Mouse (Mus musculus) cortical plate, adult 2 months (tissue): ENCODE data around the gene Gfi1.

Source experiments
- CTCF ChIP-seq: fragments of 200-500 bp; IDR thresholded peaks from 2 replicates; pipeline ENCODE4 v1.5.1; 2011; ENCODE audit warnings: mild to moderate bottlenecking, control low read depth, low read length; ENCODE audit not compliant: insufficient read depth; ENCODE audit errors: extremely low read depth
- POLR2A ChIP-seq: fragments of 200-500 bp; IDR thresholded peaks from 2 replicates; pipeline ENCODE4 v1.6.1; 2011; ENCODE audit warnings: mild to moderate bottlenecking, low read length, control low read depth; ENCODE audit not compliant: insufficient read depth; ENCODE audit errors: extremely low read depth

DNA sequence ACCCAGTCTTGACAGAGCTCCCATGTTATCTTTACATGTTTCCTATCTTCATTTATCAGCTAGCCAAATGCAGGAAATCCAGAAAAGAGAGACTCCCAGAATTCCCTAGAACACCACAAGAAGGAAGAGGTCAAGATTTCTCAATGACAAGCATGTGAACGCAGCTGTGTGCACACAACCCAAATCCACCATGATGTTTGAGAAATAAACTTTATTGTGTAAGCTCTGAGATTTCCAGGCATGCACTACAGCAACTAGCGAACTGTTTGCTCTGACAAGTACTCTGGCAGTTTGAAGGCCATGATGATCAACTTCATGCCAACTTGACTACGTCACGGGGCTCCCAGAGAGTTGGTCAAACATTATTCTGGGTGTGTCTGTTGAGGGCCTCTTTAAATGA, 20.1 kb downstream of the Gfi1 start:
- TF ChIP-seq CTCF: no peak
- no peak for TF ChIP-seq POLR2A
